Mouse (Mus musculus) neural tube, embryonic 12.5 days (tissue): Measurements from ENCODE around the gene Kiss1r. TPM values are rescaled to one million over a fixed set of nuclear protein-coding genes. Genes with fewer than 3 reads are reported as not detected.
A peak's percentile ranks its signal among the peaks of the same experiment; 100 is the strongest.

Experiments
- ATAC-seq: fragments of 200-750 bp; cut with Nextera tagmentation; 2 replicates; pipeline ENCODE4 v1.8.0; 2017; ENCODE audit warnings: low read depth, mild to moderate bottlenecking, moderate TSS enrichment, moderate library complexity; ENCODE audit not compliant: low FRiP score
- H3K27ac ChIP-seq: fragments of 300-500 bp; sonication (generic); 2 replicates; pipeline ENCODE4 v1.5.1; 2016
- H3K27me3 ChIP-seq: fragments of 300-500 bp; sonication (generic); replicated peaks from 2 replicates; pipeline ENCODE4 v1.6.1; 2016; ENCODE audit warnings: mild to moderate bottlenecking
- H3K36me3 ChIP-seq: fragments of 300-500 bp; sonication (generic); 2 replicates; pipeline ENCODE4 v1.6.1; 2016; ENCODE audit warnings: mild to moderate bottlenecking
- H3K4me1 ChIP-seq: fragments of 300-500 bp; sonication (generic); 2 replicates; pipeline ENCODE4 v1.6.1; 2016
- H3K4me2 ChIP-seq: fragments of 300-500 bp; sonication (generic); replicated peaks from 2 replicates; pipeline ENCODE4 v1.6.1; 2016; ENCODE audit warnings: mild to moderate bottlenecking
- H3K4me3 ChIP-seq: fragments of 300-500 bp; sonication (generic); 2 replicates; pipeline ENCODE4 v1.5.1; 2016
- H3K9ac ChIP-seq: fragments of 300-500 bp; sonication (generic); 2 replicates; pipeline ENCODE4 v1.6.1; 2016; ENCODE audit warnings: mild to moderate bottlenecking
- H3K9me3 ChIP-seq: fragments of 300-500 bp; sonication (generic); 2 replicates; pipeline ENCODE4 v1.6.1; 2016; ENCODE audit warnings: mild to moderate bottlenecking
- WGBS: fragments of 180-500 bp; shearing (Covaris S2); methylation state at CpG from one replicate; pipeline ENCODE4 v1.1.7; 2016; 5-methylcytosine and 5-hydroxymethylcytosine counted together
- polyA plus RNA-seq: library from polyadenylated mRNA; unstranded; fragments of >200 nt; fragmentation: Nextera tagmentation; extraction: Ambion mirVana; gene quantifications from 2 replicates; pipeline ENCODE4 v1.2.1, GENCODE M21; 2016

The Kiss1r gene
- polyA plus RNA-seq, 1 experiment from 2014 or later: 1.3 TPM

DNA sequence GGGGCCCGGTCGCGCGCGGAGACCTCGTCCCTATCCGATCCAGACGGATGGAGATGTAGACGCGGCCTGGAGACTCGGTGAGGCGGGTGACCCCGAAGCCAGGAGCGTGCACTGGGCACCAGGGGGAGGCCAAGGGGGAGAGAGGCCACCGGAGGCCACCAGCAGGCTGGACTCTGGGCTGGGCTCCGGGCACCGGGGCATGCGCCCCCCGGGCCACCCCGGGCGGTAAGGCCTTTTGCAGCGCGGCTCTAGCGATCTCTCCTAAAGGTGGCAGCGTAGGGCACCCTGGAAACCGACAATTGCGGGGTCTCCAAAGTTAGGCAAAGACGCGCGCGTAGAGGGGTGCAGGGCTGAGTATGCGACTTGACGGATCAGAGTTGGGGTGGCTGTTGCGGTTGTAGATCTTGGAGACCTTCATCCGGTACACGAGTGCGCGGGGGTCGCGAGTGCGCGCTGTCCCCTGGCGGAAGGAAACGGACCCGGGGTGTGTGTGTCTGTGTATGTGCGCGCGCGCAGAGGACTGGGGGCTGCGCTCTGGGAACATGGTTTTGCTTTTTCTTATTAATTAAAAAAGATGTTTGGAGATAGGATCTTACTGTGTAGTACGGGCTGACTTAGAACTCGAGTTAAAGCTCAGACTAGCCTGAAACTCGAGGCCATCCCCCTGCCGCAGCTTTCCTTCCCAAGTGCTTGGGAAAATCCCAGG, 10.7 kb downstream of the Kiss1r start:
- peak; percentile 55 for ATAC-seq
- H3K9me3 ChIP-seq: no peaks in the 10 kb centered on the region
- under 1% methylated on average over 54 of the region's 54 CpGs for WGBS
- peak overlapping the region; percentile 85 for H3K27ac ChIP-seq
- H3K27me3 ChIP-seq: peaks cover 12% of the 10 kb centered on the region
- H3K4me1 ChIP-seq: peaks cover 44% of the 10 kb centered on the region
- peak overlapping the region; percentile 93 for H3K4me2 ChIP-seq
- H3K4me3 ChIP-seq: peak overlapping the region; percentile 97
- peaks cover 19% of the 10 kb centered on the region for H3K36me3 ChIP-seq
- peak overlapping the region; percentile 94 for H3K9ac ChIP-seq

DNA sequence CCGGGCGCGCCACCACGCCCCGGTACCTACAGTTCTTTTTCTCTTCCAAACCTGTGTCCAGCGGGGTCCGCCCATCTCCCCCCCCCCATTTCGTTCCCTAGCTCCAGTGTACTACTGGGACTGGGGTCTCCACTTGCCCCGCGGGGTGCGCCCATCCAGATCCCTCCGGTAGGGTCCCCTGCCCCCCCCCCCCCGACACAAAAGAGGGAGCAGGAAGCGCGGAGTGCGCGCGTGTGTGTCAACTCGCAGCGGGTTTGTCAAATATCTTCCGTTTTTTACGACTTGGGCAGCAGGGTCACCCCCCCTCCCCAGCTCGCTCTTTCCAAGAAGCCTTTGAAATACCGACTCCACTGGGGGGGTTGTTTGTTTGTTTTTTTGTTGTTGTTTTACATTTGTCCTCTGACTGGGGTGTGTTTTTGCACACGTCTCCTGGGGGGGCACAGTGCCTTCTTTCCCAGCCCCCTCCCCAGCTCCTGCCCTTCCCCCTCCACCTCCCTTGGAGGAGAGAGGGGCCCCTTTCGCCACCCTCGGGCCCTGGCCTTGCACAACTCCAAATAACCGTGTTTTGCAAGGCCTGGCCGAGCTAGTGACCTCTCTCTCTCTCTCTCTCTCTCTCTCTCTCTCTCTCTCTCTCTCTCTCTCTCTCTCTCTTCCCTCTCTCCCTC, 11.4 kb downstream of the Kiss1r start:
- Histone ChIP-seq H3K9me3 (no peaks in the 10 kb centered on the region), H3K4me2 (peak overlapping the region; percentile 93), H3K4me3 (peak overlapping the region; percentile 97), H3K9ac (peak overlapping the region; percentile 94), H3K36me3 (peaks cover 26% of the 10 kb centered on the region), H3K27me3 (peaks cover 5% of the 10 kb centered on the region), H3K27ac (peak overlapping the region; percentile 85), H3K4me1 (peaks cover 51% of the 10 kb centered on the region)
- no peak for ATAC-seq
- 1% methylated on average over 29 of the region's 29 CpGs for WGBS

DNA sequence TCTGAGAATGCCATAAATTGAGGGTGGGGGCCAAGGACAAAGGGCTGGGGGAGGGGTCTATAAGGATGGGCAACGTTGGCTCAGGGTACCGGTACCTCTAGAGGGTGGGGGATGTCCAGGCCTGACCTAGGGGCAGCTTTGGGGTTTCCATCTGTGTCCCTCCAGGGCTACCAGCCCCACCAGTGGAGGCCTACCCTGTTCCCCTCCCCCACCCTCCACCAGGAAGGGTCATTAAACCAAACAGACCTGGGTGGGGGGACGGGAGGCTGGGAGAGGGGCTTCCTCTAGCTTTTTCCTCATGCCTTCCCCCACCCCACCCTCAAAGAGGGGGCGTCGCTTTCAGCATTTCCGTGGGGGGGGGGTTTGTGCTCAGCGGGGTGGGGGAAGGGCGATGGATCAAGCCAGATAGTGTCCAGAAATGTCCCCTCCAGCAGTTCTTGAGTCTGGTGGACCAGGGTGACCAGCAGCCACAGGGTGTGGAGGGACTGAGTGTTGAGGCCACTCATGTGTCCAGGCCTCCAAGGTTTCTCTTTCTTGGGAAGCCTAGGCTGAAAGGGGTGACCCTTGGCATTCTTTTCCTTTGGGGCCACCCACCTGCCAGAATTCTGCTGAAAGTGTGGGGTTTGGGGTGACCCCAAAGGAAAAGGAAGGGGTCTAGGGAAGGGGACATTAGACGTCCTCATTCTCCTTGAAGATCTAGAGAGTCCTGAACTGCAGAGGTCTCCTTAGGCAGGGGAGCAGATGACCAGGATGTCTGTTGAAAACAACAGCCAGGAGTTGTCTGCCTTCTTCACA, 12.3 kb downstream of the Kiss1r start:
- Histone ChIP-seq H3K4me3 (peak overlapping the region; percentile 97), H3K9ac (peak overlapping the region; percentile 94), H3K4me2 (peak overlapping the region; percentile 93), H3K9me3 (no peaks in the 10 kb centered on the region), H3K27me3 (no peaks in the 10 kb centered on the region), H3K27ac (peak overlapping the region; percentile 42; the same call in 1 of the 2 replicates), H3K4me1 (peaks cover 61% of the 10 kb centered on the region), H3K36me3 (peaks cover 33% of the 10 kb centered on the region)
- no peak for ATAC-seq
- WGBS: 20% methylated on average over 9 of the region's 9 CpGs

DNA sequence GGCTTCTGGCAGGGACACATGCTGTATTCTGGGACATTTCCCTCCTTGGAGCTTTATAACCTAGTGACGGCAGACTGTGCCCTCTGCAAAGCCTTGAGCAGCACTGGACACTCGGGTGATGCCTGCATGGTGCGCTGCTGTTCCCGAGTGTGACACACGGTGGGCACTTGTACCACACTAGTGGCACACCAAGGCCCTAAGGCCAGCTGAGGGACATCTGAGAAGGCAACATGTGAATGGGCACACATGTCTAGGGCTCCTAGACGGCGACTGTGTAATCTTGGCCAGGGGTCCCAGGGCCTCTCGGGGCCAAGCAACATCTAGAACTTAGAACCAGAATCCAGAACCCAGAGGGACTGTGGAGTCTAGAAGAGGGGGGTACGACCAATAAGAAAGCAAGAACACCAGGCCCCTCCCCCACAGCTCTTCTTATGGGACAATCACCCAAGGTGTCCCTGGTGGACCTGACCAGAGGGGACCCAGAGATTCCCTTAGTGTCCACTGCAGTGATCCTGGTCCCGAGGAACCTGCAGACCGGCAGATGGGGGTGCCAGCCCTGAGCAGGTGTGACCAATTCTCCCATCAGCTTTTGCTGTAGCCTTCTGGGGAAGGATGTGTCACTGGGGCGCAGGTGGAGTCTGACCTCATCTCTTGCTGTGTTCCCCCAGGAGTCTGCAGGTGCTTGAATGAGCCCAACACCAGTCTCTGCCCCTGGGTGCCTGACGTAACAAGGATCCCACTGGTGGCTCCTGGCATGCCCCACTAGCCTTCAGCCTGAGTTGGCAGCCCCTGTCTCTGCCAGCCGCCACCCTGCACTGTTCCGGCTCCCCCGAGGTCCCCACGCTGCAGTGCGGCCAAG, 13.4 kb downstream of the Kiss1r start:
- H3K4me1 ChIP-seq: peaks cover 66% of the 10 kb centered on the region
- peaks cover 35% of the 10 kb centered on the region for H3K36me3 ChIP-seq
- ATAC-seq: no peak
- no peaks in the 10 kb centered on the region for H3K9me3 ChIP-seq
- no peak overlapping the region; the same call in 1 of the 2 replicates for H3K27ac ChIP-seq
- H3K9ac ChIP-seq: peak overlapping the region; percentile 35; the same call in 1 of the 2 replicates
- peak overlapping the region; percentile 93 for H3K4me2 ChIP-seq
- H3K4me3 ChIP-seq: peak overlapping the region; percentile 5; the same call in 1 of the 2 replicates
- whole genome bisulfite sequencing: 83% methylated on average over 18 of the region's 18 CpGs
- no peaks in the 10 kb centered on the region for H3K27me3 ChIP-seq

DNA sequence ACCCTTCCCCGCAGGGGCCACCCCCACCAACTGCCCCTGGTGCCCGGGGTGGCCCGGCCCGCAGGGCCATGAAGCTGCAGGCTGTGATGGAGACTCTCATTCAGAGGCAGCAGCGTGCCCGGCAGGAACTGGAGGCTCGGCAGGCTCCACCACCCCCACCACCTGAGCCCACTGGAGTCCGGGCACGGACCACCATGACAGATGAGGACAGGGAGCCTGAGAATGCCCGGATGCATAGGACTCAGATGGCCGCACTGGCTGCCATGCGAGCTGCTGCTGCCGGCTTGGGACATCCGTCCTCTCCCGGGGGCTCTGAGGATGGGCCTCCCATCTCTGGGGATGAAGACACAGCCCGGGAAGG, 14.0 kb downstream of the Kiss1r start:
- Histone ChIP-seq H3K27me3 (no peaks in the 10 kb centered on the region), H3K4me3 (peak overlapping the region; percentile 5; the same call in 1 of the 2 replicates), H3K4me1 (peaks cover 66% of the 10 kb centered on the region), H3K9me3 (no peaks in the 10 kb centered on the region), H3K27ac (no peak overlapping the region), H3K9ac (peak overlapping the region; percentile 35; the same call in 1 of the 2 replicates), H3K4me2 (peak overlapping the region; percentile 93), H3K36me3 (peaks cover 39% of the 10 kb centered on the region)
- 77% methylated on average over 16 of the region's 16 CpGs for WGBS
- no peak for ATAC-seq

DNA sequence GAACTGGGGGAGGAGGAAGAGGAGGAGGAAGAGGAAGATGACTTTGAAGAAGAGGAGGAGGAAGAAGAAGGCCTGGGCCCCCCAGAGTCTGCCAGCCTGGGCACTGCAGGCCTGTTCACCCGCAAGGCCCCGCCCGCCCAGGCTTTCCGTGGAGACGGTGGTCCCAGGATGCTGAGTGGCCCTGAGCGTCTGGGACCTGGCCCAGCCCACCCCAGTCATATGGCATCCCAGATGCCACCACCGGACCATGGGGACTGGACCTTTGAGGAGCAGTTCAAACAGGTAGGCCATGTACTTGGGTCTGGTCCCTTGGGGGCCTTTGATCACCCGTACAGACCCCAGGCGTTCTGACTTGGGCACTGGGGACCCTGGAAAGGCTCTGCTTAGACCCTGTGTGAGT, 15.0 kb downstream of the Kiss1r start:
- Histone ChIP-seq H3K4me1 (peaks cover 63% of the 10 kb centered on the region), H3K27me3 (no peaks in the 10 kb centered on the region), H3K4me2 (peak overlapping the region; percentile 12; the same call in 1 of the 2 replicates), H3K4me3 (no peak overlapping the region), H3K9ac (no peak overlapping the region), H3K27ac (no peak overlapping the region), H3K9me3 (no peaks in the 10 kb centered on the region), H3K36me3 (peaks cover 44% of the 10 kb centered on the region)
- WGBS: 80% methylated on average over 9 of the region's 9 CpGs
- ATAC-seq: no peak

DNA sequence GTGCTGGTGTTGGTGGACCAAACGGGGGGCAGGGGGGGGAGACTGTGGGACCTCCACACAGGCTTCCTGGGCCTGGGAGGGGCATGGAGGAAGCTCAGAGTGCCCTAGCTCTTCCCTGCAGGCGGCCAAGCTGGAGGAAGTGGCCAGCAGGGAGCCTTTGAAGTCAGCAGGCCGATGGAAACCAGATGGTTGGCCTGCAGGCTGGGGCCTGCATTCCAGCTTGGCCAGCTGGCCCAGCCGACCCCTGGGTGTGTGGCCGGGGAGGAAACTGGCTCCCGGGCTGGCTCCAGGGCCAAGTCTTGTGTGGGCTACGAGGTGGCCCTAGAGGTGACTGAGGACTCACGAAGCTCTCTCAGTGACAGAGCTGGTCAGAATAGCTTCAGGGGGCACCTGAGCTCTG, 16.0 kb downstream of the Kiss1r start:
- no peak for ATAC-seq
- peak overlapping the region; percentile 41; the same call in 1 of the 2 replicates for H3K9ac ChIP-seq
- no peaks in the 10 kb centered on the region for H3K27me3 ChIP-seq
- 16% methylated on average over 8 of the region's 8 CpGs for WGBS
- H3K36me3 ChIP-seq: peaks cover 48% of the 10 kb centered on the region
- no peak overlapping the region for H3K4me3 ChIP-seq
- peak overlapping the region; percentile 16; the same call in 1 of the 2 replicates for H3K27ac ChIP-seq
- no peaks in the 10 kb centered on the region for H3K9me3 ChIP-seq
- H3K4me2 ChIP-seq: peak overlapping the region; percentile 26
- H3K4me1 ChIP-seq: peaks cover 72% of the 10 kb centered on the region

DNA sequence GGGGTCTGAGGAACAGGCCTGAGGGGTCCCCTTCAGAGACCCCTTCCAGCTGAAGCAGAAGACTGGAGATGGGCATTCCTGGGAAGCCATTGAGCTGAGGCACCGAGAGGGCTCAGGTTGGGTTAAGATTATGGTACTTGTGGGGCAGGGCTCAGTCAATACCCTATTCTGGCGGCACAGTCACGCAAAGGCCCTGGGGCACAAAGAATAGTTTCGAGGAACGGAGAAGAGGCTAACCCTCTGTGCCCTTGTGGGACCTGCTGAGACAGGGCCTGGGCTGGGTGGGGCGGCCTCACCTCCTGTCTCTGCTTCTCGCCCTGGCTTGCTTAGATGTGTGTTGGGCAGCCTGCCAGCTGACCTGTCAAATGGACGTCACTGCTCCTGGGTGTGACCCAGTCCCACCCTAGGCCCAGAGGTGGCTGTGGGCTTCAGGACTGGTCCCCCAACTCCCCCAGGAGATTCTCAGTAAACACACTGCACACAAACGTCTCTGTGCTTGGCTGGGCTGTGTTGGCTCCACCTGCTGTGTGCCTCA, 16.4 kb downstream of the Kiss1r start:
- no peak overlapping the region for H3K27ac ChIP-seq
- no peak for ATAC-seq
- 70% methylated on average over 9 of the region's 9 CpGs for WGBS
- peak overlapping the region; percentile 19; the same call in 1 of the 2 replicates for H3K9ac ChIP-seq
- H3K27me3 ChIP-seq: no peaks in the 10 kb centered on the region
- H3K4me1 ChIP-seq: peaks cover 76% of the 10 kb centered on the region
- H3K4me3 ChIP-seq: no peak overlapping the region
- H3K9me3 ChIP-seq: no peaks in the 10 kb centered on the region
- H3K36me3 ChIP-seq: peaks cover 53% of the 10 kb centered on the region
- peak overlapping the region; percentile 26; the same call in 1 of the 2 replicates for H3K4me2 ChIP-seq

DNA sequence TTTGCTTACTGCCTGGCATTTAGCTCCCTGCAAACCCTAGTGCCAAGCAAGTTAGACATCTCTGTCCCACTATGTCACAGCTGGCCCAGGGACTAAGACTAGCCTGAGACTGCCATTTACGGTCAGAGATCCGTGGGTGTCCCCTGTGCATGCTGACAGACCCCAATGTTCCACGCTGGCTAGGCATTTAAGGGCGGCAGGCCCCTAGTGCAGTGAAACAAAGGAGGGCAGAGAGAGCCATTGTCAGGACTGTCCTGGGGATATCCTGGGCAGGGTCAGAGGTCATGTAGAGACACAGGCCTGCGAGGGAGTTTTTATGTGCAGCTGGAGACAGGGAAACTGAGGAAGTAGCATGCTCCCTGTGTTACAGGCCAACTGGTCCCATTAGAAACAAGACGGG, 17.1 kb downstream of the Kiss1r start:
- H3K9me3 ChIP-seq: no peaks in the 10 kb centered on the region
- H3K27me3 ChIP-seq: no peaks in the 10 kb centered on the region
- H3K4me3 ChIP-seq: no peak overlapping the region
- H3K4me1 ChIP-seq: peaks cover 71% of the 10 kb centered on the region
- H3K36me3 ChIP-seq: peaks cover 53% of the 10 kb centered on the region
- H3K9ac ChIP-seq: peak overlapping the region; percentile 19; the same call in 1 of the 2 replicates
- 23% methylated on average over 6 of the region's 6 CpGs for WGBS
- H3K27ac ChIP-seq: no peak overlapping the region
- no peak for ATAC-seq
- H3K4me2 ChIP-seq: no peak overlapping the region

DNA sequence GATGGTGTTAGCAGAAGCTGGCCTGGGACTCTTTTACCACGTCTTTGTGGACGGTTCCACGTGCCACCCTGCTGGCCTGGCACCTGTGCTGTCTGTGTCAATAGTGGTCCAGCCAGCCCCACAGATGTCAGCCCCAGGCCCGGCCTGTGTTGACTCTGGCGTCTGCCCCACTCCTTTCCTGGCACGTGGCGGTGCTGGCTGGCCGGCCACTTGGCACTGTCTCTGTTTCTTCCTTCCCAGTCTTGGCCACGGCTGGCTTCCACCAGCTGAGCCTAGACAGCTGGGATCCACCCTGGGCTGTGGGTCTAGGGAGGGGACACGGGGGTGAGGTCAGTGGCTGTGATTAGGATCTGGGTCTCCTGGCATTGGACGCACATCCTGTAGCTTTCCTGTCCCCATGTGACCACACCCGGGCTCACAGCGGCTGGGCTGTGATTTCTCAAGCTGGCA, 17.5 kb downstream of the Kiss1r start:
- ATAC-seq: no peak
- H3K4me2 ChIP-seq: no peak overlapping the region
- 66% methylated on average over 13 of the region's 13 CpGs for WGBS
- H3K36me3 ChIP-seq: peaks cover 53% of the 10 kb centered on the region
- no peaks in the 10 kb centered on the region for H3K27me3 ChIP-seq
- peak overlapping the region; percentile 26; the same call in 1 of the 2 replicates for H3K9ac ChIP-seq
- no peak overlapping the region for H3K4me3 ChIP-seq
- H3K4me1 ChIP-seq: peaks cover 67% of the 10 kb centered on the region
- H3K27ac ChIP-seq: no peak overlapping the region
- H3K9me3 ChIP-seq: no peaks in the 10 kb centered on the region
